ENCODE assay signal across 8 mouse cellular contexts in the genomic region with DNA sequence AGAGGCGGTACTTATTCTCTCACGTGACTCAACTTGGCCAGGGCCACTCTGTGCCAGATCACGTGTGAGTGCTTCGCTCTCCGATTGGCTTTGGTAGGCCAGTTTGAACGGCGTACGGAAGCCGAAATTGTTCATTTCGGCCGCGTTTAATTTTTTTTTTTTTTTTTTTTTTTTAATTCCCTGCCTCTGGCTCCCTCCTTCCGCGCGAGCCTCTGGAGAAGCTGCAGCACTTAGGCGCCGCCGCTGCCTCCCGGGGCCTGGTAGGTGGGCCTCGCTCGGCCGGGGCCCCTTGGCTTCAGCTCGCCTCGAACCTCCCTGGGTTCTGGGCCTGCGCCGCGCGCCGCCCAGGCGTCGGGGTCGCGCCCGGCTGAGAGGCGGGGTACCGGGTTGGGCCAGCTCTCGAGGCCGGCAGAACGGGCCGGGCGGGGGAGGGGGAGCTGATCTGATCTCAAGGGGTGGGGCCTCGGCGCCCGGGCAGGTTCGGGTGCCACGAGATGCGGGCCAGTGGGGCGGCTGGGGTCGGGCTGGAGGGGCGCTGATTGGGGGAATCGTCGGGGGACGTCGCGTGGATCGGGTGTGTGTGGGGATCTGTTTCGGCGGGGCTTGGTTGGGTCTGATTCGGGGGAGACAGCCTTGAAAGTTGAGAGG. TPM values are rescaled to one million over a fixed set of nuclear protein-coding genes. Genes with fewer than 3 reads are reported as not detected.
A peak's percentile ranks its signal among the peaks of the same experiment; 100 is the strongest.
DNase-seq lines count a peak whose midpoint lies in the region; ATAC-seq lines count a peak whose summit lies in the region.

A gene (plus strand): TSS at position 198 of the 648 bp plus-strand sequence.

- H3K27me3 ChIP-seq in hindbrain, embryonic 15.5 days, result no peaks in the 10 kb centered on the region

- H3K9ac ChIP-seq in hindbrain, embryonic 15.5 days, result peak within 1 kb of the TSS; percentile 90

- under 1% methylated on average over 59 of the region's 59 CpGs for WGBS in hindbrain, embryonic 15.5 days

- ATAC-seq in hindbrain, embryonic 15.5 days (ENCODE audit: low FRiP score, low read depth), result peak; percentile 93

- peak; percentile 92 for DNase-seq in T-cell, adult 2 months (ENCODE audit: low spot score)
- peak; percentile 91 to 94 for DNase-seq in cerebellum, postnatal 36 days
- peak; percentile 86 to 95 for DNase-seq in frontal cortex, postnatal 36 days (ENCODE audit: low spot score in 2 of 2)
- peak; percentile 93 for DNase-seq in left cerebral cortex, adult 11 months (ENCODE audit: low spot score)
- DNase-seq in lung, postnatal 4 days, result peak; percentile 90 to 95
- peak; percentile 94 for DNase-seq in retina, postnatal 7 days (ENCODE audit: low read depth, low spot score)
- DNase-seq in urinary bladder, adult 2 months (ENCODE audit: low spot score), result peak; percentile 85

- peaks cover 37% of the 10 kb centered on the region for H3K4me1 ChIP-seq in hindbrain, embryonic 15.5 days (replicated peaks)

- peaks cover 30% of the 10 kb centered on the region for H3K36me3 ChIP-seq in hindbrain, embryonic 15.5 days

- H3K27ac ChIP-seq in hindbrain, embryonic 15.5 days (replicated peaks), result peak within 1 kb of the TSS; percentile 99

- peak within 1 kb of the TSS; percentile 87 for H3K4me3 ChIP-seq in hindbrain, embryonic 15.5 days

- peak within 1 kb of the TSS; percentile 94 for H3K4me2 ChIP-seq in hindbrain, embryonic 15.5 days

- no peaks in the 10 kb centered on the region for H3K9me3 ChIP-seq in hindbrain, embryonic 15.5 days

RNA-seq across cellular contexts. Expression of the gene that starts here (rescaled TPM):
- polyA plus RNA-seq in hindbrain, embryonic 15.5 days (2015; fragmentation: Nextera tagmentation; extraction: Ambion mirVana), result 56.8 and 63.7 TPM in 2 replicates
- polyA plus RNA-seq in urinary bladder, adult 2 months (2012; rRNA removed), result 50.0 and 53.0 TPM in 2 replicates

Comparison
In these comparisons a context has a peak if more than half of its experiments do, and no peak if none do; other contexts are left out.
1. Peak in every context shown above with its lines: DNase-seq, ATAC-seq, H3K4me3 ChIP-seq and H3K27ac ChIP-seq.